Mouse (Mus musculus) thymus, adult 2 months (tissue): Measurements from ENCODE around the gene Rad51b.

Experiments
- CTCF ChIP-seq: fragments of 200-500 bp; IDR thresholded peaks from 2 replicates; pipeline ENCODE4 v1.5.1; 2012; ENCODE audit warnings: mild to moderate bottlenecking, control low read depth, low read length, moderate library complexity, borderline replicate concordance; ENCODE audit not compliant: control insufficient read depth, poor library complexity, insufficient read depth; ENCODE audit errors: extremely low read depth
- POLR2A ChIP-seq: fragments of 200-500 bp; IDR thresholded peaks from 2 replicates; pipeline ENCODE4 v1.6.1; 2012; ENCODE audit warnings: mild to moderate bottlenecking, low read length, control low read depth, moderate library complexity; ENCODE audit not compliant: control insufficient read depth, poor library complexity, insufficient read depth; ENCODE audit errors: extremely low read depth

GRCm38 (mm10) chr12:79547556-79547955 lies 250.5 kb downstream of the Rad51b start:
- TF ChIP-seq CTCF (no peak), POLR2A (no peak)
